Mouse (Mus musculus) cerebellum, adult (tissue): ENCODE data around the gene Terb1.

Source experiments
- ATAC-seq: cut with Nextera tagmentation; 2 replicates; pipeline ENCODE4 v1.9.2; 2017; ENCODE audit warnings: mild to moderate bottlenecking, moderate library complexity, mixed read lengths; ENCODE audit not compliant: insufficient number of reproducible peaks, low FRiP score, low TSS enrichment

Gene Terb1

DNA sequence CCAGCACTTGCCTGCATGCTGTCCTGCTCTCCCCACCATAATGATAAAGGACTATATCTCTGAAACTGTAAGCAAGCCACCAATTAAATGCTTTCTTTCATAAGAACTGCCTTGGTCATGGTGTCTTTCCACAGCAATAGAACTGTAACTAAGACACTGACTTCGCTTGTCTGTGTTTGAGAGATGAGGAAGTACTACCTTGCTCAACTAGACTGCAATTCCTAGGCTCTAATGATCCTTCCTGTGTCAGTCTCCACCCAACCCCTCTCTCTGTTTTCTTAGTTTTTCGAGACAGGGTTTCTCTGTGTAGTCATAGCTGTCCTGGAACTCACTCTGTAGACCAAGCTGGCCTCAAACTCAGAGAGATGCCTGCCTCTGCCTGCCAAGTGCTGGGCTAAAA lies 42.2 kb downstream of the Terb1 start:
- ATAC-seq, result no peak

DNA sequence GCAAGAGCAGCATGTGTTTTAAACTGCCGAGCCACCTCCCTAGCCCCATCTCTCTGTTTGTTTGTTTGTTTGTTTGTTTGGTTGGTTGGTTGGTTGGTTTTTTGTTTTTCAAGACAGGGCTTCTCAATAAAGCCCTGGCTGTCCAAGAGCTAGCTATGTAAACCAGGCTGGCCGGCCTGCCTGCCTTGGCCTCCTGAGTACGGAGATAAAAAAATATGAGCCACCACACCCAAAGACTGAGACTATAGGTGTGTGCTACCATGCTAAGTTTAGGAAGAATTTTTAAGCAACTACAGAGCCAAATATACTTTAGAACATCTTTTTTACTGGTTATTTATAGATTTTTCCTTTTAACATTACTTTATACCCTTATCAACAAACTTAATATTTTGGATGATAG lies 57.5 kb downstream of the Terb1 start:
- no peak for ATAC-seq

DNA sequence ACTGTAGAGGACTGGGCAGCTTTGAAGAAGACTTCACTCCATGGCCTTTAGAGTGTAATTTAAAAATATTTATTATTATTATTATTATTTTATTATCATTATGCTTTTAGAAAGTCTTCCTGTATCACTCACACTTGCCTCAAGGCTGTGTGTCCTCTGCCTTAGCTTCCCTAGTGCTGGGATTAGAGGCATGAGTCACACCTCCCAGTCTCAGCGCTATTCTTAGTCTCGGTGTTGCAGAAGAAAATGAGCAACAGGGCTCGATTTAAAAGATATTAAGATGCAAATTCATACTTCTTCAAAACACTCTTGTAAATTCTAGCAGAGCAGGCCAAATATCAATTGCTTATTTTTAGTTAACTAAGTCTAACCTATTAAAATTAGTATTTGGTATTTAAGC lies 60.9 kb downstream of the Terb1 start:
- ATAC-seq, result no peak

DNA sequence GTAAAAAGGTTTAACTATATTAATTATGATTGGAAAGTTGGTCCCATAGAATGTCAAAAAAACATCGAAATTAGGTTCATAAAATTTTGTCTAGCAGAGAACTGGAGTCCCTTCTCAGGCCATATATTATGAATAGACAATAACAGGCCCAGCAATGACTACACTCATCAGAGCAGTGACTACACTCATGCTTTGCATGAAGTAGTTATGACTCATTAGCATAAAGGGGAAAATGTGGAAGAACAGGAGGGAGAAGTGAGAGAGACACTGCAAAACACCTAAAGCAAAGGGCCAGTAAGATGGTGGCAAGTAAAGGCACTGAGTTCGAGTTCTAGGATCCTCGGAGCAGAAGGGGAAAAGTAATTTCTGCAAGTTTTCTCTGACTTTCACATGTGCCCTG lies 63.7 kb downstream of the Terb1 start:
- no peak for ATAC-seq

DNA sequence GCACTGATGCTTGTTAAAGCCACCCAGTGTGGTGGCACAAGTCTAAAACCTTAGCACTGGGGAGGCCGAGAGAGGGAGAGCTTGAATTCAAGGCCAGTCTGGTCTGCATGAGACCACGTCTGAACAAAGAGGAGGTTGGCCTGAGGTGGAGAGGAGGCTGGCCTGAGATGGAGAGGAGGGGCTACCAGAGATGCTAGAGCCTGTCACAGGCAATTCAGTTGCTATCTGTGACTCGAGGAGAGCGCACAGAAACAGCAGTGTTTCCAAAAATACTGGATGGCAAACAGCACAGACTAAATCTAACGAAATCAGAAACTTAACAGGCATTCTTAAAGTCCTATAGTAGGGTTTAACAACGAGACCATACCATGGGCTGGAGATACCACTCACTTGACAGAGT lies 64.5 kb downstream of the Terb1 start:
- ATAC-seq, result no peak

DNA sequence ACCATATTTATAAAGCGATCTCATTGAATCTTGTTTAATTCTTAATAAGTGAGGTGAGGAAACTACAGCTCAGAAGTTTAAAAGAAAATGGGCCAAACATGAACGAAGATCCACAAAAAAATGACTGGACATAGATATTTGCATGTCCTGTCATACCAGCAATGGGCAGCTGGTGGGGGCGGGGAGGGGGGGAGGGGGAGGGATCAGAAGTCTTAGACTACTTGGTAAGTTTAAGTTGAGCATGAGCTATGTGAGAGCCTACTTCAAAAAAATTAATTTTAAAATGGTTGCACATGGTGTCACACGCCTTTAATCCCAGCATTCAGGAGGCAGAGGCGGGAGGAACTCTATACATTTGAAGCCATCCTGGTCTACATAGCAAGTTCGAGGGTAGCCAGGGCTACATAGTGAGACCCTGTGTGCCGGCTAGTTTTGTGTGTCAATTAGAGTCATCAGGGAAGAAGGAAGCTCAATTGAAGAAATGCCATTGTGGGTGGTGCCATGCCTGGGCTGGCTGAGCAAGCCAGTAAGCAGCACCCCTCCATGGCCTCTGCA lies 66.5 kb downstream of the Terb1 start:
- no peak for ATAC-seq

DNA sequence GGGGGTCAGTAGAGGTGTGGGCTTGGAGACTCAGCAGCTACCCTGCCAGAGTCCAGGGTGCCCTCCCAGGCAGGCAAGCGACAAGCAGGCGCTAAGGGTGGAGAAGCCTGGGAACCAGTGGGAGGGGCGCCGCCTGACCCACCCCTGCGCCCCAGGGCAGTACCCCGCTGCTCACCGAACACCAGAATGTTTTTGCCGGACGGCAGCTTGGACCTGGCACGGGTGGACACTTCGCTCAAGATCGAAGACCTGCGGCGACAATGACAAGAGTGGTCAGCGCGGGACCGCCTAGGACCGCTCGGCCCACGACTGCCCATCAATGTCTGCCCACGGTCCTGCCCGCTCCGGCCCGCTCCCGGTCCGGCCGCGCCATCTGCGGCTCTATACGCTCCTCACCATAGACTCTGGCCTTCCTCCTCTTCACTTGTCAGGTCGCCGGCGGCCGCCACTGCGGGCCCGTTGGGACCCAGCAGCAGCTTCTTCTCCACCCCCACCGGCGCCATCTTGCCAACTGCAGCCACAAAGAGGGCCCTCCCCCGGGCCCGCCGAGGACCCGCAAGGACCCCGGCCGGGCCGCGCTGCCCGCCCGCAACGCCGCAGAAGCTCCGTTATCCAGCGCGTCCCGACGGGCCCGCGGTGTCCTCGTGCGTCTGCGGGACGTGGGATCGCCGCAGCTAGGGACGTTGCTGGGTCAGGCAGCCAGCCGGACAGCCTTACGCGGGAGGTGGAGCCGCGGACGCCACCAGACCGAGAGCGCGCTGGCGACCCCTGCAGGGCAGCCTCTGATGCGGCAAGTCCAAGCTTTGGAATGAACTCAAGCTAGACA lies 67.2 kb downstream of the Terb1 start, which contains the start of gene Dync1li2:
Gene Dync1li2 (minus strand): TSS at position 749 of the 826 bp plus-strand sequence.
- ATAC-seq, result peak; percentile 85

DNA sequence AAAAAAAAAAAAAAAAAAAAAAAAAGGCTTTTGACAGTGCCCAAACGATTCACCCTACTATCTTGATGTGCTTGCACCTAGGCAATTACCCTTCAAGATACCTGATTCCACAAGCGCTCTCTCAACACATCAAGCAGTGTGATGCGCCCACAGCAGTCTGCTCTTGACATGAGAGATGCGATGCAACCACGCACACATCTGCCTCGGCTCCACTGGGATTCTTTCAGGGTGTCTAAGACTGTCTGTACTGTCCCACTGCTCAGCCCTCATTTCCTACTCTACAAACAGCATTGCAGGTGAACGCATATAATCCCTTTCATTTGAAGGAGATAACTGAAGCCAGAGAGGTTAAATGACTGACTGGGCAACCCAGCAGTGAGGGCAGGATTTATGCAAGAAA lies 68.1 kb downstream of the Terb1 start:
- no peak for ATAC-seq

DNA sequence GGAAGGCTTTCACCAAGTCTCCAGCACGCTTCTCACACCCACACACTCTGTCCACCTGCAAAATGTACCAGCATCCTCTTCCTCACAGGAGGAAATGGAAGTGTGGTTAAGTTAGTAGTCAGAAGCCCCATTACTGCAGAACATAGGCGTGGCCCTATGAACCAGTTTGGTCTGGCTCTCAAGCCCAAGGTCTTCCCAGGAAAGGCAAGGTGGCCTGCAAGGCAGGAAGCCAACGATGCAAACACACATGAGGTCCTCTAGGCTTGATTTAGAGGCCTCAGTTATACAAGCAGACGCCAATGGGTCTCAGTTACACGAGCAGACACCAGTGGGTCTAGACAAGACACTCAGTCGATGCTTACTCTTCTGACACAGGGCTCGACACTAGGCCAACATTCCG lies 70.2 kb downstream of the Terb1 start:
- ATAC-seq, result no peak

DNA sequence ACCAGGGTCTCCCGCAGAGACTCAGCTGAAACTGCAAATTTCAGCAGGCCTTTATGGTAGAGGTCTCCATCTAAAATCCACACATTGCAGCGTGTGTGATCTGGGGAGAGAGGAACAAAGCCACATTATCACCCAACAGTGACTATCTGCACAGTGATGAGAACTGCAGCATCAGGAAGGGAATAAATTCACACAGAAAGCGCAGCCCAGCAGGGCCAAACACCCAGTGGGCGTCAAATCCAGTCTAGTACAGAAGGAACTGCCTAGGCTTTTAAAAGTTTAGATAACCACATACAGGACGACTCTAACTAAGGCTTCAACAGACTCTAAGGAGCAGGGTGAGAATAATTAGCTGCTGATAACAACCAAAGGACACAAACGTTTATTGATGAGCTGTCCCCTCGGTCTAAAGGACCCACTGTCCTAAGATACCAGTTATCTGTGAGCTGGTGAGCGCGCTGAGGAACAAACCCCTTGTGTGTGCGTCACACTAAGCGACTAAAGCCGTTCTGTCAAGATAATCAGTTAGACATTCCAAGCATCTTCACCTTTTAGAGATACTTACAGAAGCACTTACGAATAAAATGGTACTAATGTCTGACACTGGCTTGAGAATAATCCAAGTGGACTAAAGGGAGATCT lies 72.1 kb downstream of the Terb1 start:
- no peak for ATAC-seq

DNA sequence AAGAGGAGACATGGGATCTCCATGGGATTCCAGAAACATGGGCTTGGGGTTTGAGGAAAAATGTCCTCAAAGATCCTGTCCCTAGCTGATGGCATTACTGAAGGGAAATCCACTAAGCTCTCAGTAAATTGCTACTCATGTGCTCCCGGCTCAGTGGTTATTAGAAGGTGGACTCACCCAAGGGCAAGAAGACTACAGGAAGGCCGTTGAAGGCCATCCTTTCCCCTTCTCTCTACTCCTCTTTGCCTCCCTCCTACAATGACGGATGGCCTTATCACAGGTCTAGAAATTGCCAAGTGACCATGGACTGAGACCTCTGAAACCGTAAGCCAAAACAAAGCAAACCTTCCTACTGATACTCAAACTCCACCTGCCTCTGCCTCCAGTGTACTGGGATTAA lies 73.1 kb downstream of the Terb1 start:
- no peak for ATAC-seq

DNA sequence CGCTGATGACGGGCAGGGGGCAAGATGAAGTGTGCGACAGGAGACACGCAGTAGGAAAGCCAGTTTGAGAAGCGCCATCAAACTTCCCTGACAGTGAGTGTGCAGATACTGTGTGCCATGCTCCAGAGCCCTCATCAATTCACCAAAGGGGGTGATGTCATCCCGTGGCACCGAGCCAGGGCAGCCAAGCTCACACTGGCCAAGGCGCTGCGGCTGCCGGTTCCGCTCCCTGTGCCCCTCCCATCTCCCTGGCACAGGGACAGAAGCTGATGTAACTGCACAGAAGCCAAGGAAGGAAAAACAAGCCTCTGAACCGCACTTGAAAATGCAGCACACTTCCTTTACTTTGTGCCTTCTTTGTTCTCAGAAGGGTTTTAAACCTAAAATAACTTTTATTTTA lies 73.7 kb downstream of the Terb1 start:
- peak; percentile 87 for ATAC-seq

DNA sequence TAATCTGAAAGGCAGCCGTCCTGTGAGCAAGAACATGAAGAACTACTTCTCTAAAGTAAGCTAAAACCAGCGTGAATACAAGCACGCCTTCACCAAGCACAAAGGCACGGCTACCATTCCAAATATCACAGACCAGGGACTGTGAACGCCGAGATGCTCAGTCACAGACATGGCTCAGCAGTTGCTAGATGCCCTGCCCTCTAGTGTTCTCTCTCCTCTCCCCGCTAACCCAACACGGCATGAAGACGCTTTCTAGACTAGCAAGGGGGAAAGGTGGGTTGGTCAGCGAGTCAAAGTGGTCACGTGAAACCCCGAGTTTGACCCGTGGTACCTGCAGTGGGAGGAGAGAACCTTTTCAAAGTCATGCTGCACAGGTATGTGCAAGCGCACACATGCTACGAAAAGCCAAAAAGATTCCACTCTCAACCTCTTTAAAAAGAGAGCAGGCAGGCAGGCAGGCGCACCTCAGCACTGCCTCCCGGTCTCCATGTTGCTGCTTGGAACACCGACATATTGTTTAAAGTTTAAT lies 74.8 kb downstream of the Terb1 start:
- ATAC-seq, result peak; percentile 51; the same call in 1 of the 2 replicates

DNA sequence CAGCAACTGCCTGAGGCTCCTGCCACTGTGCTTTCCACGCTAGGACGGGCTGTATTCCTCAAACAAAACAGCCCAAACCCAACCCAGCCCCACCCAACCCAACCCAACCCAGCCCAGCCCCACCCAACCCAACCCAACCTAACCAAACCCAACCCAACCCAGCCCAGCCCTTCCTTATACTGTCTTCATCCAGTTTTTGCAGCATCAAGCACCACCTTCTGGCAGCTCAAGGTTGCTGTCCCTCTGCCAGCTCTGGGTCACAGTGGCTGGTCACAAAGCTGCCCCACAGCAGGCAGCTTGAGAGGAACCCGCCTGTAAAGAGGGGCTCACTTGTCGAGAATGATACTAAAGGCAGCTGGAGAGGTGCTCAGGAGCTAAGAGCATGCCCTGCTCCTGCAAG lies 75.4 kb downstream of the Terb1 start:
- no peak for ATAC-seq

DNA sequence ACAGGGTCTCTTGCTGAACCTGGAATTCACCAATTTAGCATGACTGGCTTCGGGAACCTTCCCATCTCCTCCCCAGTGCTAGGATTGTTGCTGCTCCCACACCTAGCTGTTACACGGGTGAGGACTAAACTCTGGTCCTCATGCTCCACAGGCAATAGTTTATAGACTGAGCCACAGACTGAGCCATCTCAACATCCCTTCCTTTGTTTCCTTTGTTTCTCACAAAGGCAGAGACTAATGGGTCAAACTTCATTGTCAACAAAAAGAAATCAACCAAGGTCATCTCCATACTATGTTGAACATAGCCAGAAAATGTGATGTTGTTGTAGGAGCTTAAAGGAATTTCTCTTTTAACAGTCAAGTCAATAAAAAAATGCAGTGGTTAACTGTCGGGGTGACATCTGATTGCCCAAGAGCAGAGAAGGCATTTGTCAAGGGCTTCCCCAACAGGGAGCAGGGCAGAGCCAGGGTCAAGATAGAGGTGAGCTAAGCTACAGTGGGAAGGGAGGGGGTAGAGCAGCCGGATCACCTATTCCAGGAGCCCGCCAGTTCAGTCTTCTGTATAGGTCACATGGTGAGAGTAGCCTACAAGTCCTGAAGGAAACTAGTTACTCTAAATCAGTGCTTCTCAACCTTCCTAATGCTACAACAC lies 76.4 kb downstream of the Terb1 start:
- ATAC-seq, result no peak

DNA sequence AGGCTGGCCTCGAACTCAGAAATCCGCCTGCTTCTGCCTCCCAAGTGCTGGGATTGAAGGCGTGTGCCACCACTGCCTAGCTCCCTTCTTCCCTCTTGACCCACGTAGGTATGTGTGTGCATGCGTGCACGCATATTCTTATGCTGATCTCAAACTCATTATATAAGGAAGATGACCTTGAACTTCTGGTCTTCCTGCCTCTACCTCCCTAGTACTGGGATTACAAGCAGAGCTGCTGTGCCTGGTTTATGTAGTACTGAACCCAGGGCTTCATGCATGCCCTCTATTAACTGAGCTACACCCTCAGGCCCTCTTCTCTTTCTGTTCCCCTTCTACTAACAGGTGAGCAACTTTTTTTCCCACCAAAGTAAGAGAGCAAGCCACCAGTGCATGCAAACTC lies 77.1 kb downstream of the Terb1 start:
- ATAC-seq, result no peak

DNA sequence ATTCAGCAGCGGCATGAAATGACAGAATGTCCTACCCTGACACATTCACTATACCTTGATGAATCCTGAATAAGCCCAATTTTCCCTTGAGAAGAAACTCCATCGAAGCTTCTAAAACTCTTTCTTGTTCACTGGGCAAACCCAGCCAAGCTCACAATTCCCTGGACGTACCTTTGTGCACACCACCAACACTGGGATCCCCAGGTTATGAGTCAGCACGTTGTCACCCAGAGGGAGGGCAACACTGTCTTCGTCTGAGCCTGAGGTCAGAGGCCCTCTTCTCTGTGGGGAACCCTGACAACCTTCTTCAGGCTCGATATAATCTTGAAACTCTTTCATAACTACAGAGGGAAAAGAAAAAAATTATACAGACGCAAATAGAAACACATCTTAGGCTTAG lies 79.5 kb downstream of the Terb1 start:
- ATAC-seq, result no peak

DNA sequence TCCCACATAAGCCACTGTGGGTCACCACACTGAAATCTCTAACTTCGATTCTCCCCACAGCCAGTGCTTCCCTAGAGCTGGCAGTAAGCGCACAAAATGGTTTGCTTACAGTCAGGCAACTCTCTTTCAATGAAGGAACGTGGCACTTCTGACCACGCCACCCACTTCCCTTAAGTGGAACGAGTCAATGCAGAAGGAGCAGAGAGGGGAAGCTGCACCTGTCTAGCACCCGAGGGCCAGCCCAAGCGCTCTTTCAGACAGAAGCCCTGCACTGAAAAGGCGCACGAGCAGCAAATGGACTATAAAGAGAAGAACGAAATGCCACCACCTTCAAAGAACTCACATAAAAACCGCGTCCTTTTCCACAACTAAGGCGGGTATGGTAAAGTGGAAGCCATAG lies 82.0 kb downstream of the Terb1 start:
- no peak for ATAC-seq

DNA sequence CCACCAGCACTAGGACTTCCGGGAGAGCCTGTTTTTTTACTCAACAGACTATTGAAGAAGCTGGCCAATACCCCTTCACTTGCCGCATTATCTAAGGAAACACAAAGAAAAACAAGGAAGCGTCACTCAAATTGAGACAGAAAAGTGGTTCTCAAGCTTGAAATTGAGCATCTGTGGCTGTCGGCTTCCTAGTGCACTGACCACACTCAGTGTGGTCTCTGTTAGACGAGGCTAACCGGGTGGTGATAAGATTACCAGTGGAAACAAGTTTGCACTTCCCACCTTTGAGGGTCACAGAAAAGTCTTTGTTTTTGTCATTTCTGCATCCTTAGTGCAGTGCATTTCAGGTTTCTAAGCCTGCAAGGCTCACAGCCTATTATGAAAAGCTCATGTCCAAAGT lies 87.4 kb downstream of the Terb1 start:
- ATAC-seq, result no peak

DNA sequence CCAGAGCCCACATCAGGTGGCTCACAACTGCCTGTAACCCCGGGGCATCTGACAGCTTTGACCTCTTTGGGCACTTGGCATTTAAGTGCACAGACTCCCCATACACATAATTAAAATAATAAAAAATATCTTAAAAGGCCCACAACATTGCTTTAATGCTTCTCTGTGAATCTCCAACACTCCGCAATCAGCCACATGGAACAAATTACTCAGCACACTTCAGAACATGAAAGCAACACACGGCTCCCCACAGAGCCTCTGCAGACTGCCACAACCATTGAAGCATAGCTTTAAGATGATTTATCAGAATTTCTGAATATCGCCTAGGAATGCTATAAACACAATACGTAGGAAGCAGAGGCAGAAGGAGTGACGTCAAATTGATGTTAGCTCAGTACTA lies 93.7 kb downstream of the Terb1 start:
- ATAC-seq, result no peak

DNA sequence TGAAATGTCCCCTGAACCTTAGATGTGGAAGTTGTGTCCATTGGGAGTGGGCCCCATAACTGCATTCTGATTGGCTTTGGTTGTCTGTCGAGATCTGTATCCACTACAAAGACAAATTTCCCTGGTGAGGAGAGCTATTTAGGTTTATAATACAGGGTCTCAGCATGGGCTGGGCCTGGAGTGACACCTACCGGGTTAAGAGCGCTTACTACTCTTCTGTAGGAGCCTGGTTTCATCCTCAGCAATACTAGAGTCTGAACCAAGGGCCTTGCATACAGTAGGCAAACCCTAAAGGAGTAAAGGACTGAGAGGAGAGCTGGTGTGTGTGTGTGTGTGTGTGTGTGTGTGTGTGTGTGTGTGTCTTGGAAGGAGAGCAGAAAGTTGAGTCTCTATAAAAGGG lies 95.5 kb downstream of the Terb1 start:
- ATAC-seq, result no peak
